Mouse (Mus musculus): ENCODE results near the gene Ppp1r17.

DNA sequence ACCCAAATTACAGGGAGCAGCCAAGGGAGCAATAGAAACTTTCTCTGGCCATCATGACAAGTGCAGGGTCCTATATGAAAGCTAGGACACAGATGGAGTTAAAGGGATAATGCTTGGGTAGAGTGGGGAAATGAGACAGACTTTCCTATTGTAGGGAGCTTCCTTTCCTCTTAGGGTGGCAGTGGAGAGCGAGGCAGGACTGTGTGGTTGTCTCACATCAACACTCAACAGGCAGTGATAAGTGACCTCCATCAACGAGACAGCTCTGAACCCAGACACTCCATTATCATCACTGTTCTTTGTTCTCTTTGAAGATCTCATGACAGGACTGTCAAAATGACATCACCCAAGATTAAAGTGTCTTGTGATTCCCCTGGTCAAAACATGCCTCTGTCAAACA lies 2.3 kb downstream of the Ppp1r17 start:
- TF ChIP-seq TAL1 (IDR thresholded peaks at IDR 0.05; ENCODE audit: low read length) (no peak), GATA1 (IDR thresholded peaks at IDR 0.05; ENCODE audit: low read length) (no peak)

Data from erythroblast, embryonic 14.5 days (primary cell).